Comparison of ENCODE assay signal across 16 mouse cellular contexts in genomic region chr8:95980405-95980804, GRCm38 (mm10).
"Had no signal": no experiment of that assay in that cellular context is flagged by ENCODE, and none has a peak within 500 bp of the region (broad histone marks: within the 10 kb centered on the region; RNA-seq: fewer than 3 reads in every experiment).

No protein-coding gene starts in this region.

- H3K9ac ChIP-seq: liver, embryonic 13.5 days had no signal

- H3K9me3 ChIP-seq: liver, embryonic 13.5 days had no signal

- H3K4me3 ChIP-seq: layer of hippocampus, adult 2 months; liver, embryonic 13.5 days had no signal

- H3K4me1 ChIP-seq: liver, embryonic 13.5 days had no signal

- H3K27ac ChIP-seq: kidney, postnatal 0 days; layer of hippocampus, adult 2 months; liver, embryonic 13.5 days; stomach, postnatal 0 days had no signal

- H3K27me3 ChIP-seq: liver, embryonic 13.5 days had no signal

- DNase-seq: kidney, postnatal 25 days; layer of hippocampus, adult 9-11 months; liver, embryonic 13.5 days; lung, adult 2 months; lung, postnatal 14 days; lung, postnatal 4 days; midbrain, embryonic 14.5 days; right cerebral cortex, postnatal 14 days; right cerebral cortex, postnatal 4 days; thymus, adult 2 months; thymus, postnatal 14 days; thymus, postnatal 4 days had no signal

- H3K36me3 ChIP-seq: liver, embryonic 13.5 days had no signal

- H3K4me2 ChIP-seq: liver, embryonic 13.5 days; midbrain, embryonic 11.5 days had no signal
